Mouse (Mus musculus) liver, postnatal 0 days (tissue): ENCODE data around the gene Elmo3. TPM values are rescaled to one million over a fixed set of nuclear protein-coding genes. Genes with fewer than 3 reads are reported as not detected.

Experiments
- ATAC-seq: fragments of 200-750 bp; cut with Nextera tagmentation; 2 replicates; pipeline ENCODE4 v1.8.0; 2017; ENCODE audit warnings: mild to moderate bottlenecking, moderate library complexity
- DNase-seq: peaks from one replicate; pipeline ENCODE4 v3.0.0-alpha.2; 2016
- H3K27ac ChIP-seq: fragments of 300-500 bp; sonication (generic); 2 replicates; pipeline ENCODE4 v1.5.1; 2014; ENCODE audit warnings: antibody characterized with exemption, moderate library complexity, mild to moderate bottlenecking, low read depth
- H3K27me3 ChIP-seq: fragments of 300-500 bp; sonication (generic); 2 replicates; pipeline ENCODE4 v1.6.1; 2014; ENCODE audit warnings: low read length, control low read depth, mixed read lengths; ENCODE audit not compliant: insufficient read depth
- H3K36me3 ChIP-seq: fragments of 300-500 bp; sonication (generic); replicated peaks from 2 replicates; pipeline ENCODE4 v1.6.1; 2014; ENCODE audit warnings: mild to moderate bottlenecking, control low read depth, low read length, moderate library complexity, mixed read lengths; ENCODE audit not compliant: insufficient read depth
- H3K4me1 ChIP-seq: fragments of 300-500 bp; sonication (generic); 2 replicates; pipeline ENCODE4 v1.6.1; 2014; ENCODE audit warnings: antibody characterized with exemption, mild to moderate bottlenecking, control low read depth; ENCODE audit not compliant: insufficient read depth
- H3K4me2 ChIP-seq: fragments of 300-500 bp; sonication (generic); 2 replicates; pipeline ENCODE4 v1.6.1; 2014; ENCODE audit warnings: low read depth, mild to moderate bottlenecking, low read length, moderate library complexity, mixed read lengths
- H3K4me3 ChIP-seq: fragments of 300-500 bp; sonication (generic); 2 replicates; pipeline ENCODE4 v1.5.1; 2014; ENCODE audit warnings: low read depth, low read length
- H3K9ac ChIP-seq: fragments of 300-500 bp; sonication (generic); replicated peaks from 2 replicates; pipeline ENCODE4 v1.6.1; 2014; ENCODE audit warnings: mild to moderate bottlenecking, moderate library complexity
- H3K9me3 ChIP-seq: fragments of 300-500 bp; sonication (generic); 2 replicates; pipeline ENCODE4 v1.6.1; 2016; ENCODE audit warnings: mild to moderate bottlenecking, control low read depth, low read length, mixed read lengths
- CTCF ChIP-seq: sonication (generic); IDR thresholded peaks from 2 replicates; pipeline ENCODE4 v1.5.1; 2016; ENCODE audit warnings: antibody characterized with exemption, low read depth
- EP300 ChIP-seq: IDR thresholded peaks from 2 replicates; pipeline ENCODE4 v1.6.1; 2016; ENCODE audit warnings: antibody characterized with exemption, low read depth, mild to moderate bottlenecking
- WGBS: fragments of 180-500 bp; shearing (Covaris S2); extraction: QIAGEN DNeasy Blood & Tissue Kit; methylation state at CpG from one replicate; pipeline ENCODE4 v1.1.7; 2014; ENCODE audit not compliant: insufficient replicate concordance; 5-methylcytosine and 5-hydroxymethylcytosine counted together
- polyA plus RNA-seq: library from polyadenylated mRNA; unstranded; fragments of >200 nt; fragmentation: Nextera tagmentation; extraction: Ambion mirVana; gene quantifications from 2 replicates; pipeline ENCODE4 v1.2.1, GENCODE M21; 2015

The Elmo3 gene
- polyA plus RNA-seq, 1 experiment from 2014 or later = 7.8 TPM

DNA sequence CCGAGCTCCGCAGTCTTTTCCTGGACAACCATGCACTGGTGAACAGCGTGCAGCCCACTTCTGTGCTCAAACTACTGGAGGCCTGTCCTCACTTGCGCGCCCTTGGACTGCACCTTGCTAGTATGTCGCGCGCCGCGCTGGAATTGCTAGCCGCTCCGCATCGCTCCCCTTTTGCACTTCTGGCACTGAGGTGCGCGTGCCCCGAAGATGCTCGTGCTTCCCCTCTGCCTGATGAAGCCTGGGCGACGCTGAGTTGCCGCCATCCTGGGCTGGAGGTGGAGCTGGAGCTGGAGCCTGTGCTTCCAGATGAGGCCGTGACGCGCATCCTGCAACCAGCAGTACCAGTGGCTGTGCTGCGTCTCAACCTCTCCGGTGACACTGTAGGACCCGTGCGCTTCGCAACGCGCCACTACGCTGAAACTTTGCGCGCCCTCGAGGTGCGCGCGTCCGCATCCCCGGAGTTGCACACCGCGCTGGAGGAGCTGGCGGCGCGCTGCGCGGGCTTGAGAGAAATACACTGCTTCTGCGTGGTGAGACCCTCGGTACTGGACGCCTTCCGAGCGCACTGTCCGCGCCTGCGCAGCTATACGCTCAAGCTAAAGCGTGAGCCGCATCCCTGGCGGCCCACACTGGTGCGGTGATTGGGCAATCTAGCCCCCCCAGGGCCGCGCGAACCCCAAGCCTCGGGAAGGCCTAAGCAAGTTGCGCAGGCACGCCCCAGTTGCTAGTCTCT is 36.9 kb upstream of the Elmo3 start:
- Histone ChIP-seq H3K27me3 (peaks cover 67% of the 10 kb centered on the region), H3K4me1 (peaks cover 33% of the 10 kb centered on the region), H3K4me3 (peak overlapping the region; percentile 42), H3K36me3 (no peaks in the 10 kb centered on the region), H3K9me3 (no peaks in the 10 kb centered on the region), H3K9ac (peak overlapping the region; percentile 30; the same call in 1 of the 2 replicates), H3K4me2 (peak overlapping the region; percentile 76), H3K27ac (no peak overlapping the region)
- no peak for TF ChIP-seq CTCF
- no peak for TF ChIP-seq EP300
- DNase-seq (no peak), ATAC-seq (no peak)
- 7% methylated on average over 65 of the region's 65 CpGs for WGBS

DNA sequence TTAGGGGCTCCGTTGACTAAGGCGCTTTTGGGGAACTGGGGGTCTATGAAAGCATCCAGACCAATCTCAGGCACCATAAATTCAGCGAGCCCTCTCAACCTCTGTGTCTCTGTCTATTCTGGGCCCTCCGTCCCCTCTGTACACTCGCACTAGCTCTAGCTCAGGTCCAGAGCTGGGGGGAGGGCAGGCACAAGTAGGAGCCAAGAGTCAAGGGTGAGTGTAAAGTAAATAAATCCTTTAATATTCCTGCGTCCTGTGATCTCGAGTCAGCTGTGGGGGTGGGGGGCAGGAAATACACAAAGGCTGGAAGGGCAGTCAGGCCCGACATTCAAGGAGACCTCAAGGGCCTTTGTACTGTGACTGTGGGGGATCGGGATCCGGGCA is 36.3 kb upstream of the Elmo3 start:
- Histone ChIP-seq H3K27me3 (peaks cover 67% of the 10 kb centered on the region), H3K9ac (peak overlapping the region; percentile 30; the same call in 1 of the 2 replicates)

DNA sequence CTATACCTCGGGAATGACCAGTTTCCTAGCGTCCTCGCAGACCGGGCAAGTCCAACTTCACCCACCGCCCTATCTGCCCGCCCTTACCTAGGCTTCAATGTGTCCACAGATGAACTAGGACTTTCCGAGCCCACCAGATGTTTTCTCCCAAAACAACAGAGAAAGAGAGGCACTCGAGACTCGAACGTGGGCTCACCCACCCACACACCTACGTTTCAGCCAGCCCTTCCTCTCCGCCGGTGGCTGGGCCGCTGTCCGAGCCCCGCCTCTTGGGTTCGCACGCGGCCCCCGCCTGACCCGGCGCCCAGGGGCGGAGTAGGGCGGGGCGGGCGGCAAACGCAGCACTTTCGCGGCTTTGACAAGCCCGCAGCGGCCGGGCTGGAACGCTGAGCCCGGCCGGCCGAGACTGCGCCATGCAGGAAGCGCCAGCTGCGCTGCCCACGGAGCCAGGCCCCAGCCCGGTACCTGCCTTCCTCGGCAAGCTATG is 35.9 kb upstream of the Elmo3 start, which contains the start of gene Hsf4:
Gene Hsf4, plus strand, starts transcription at position 341 of the 487 bp plus-strand sequence.
- Histone ChIP-seq H3K4me2 (peak within 1 kb of the TSS; percentile 76), H3K9me3 (no peaks in the 10 kb centered on the region), H3K4me1 (peaks cover 26% of the 10 kb centered on the region), H3K27ac (no peak within 1 kb of the TSS), H3K27me3 (peaks cover 71% of the 10 kb centered on the region), H3K4me3 (peak within 1 kb of the TSS; percentile 42), H3K9ac (peak within 1 kb of the TSS; percentile 30; the same call in 1 of the 2 replicates), H3K36me3 (no peaks in the 10 kb centered on the region)
- peak; percentile 49 for DNase-seq
- WGBS = 1% methylated on average over 40 of the region's 42 CpGs
- peak; percentile 58 for ATAC-seq
- TF ChIP-seq CTCF (no peak), EP300 (no peak)

More for the DNA sequence above, 36.3 kb upstream of the Elmo3 start:
- DNase-seq (no peak), ATAC-seq (peak; percentile 28; the same call in 1 of the 2 replicates)
- no peaks in the 10 kb centered on the region for H3K9me3 ChIP-seq
- peak overlapping the region; percentile 42 for H3K4me3 ChIP-seq
- H3K4me2 ChIP-seq = peak overlapping the region; percentile 76
- no peaks in the 10 kb centered on the region for H3K36me3 ChIP-seq
- no peak for TF ChIP-seq EP300
- TF ChIP-seq CTCF = no peak
- WGBS = 16% methylated on average over 10 of the region's 10 CpGs
- peaks cover 28% of the 10 kb centered on the region for H3K4me1 ChIP-seq
- H3K27ac ChIP-seq = no peak overlapping the region

DNA sequence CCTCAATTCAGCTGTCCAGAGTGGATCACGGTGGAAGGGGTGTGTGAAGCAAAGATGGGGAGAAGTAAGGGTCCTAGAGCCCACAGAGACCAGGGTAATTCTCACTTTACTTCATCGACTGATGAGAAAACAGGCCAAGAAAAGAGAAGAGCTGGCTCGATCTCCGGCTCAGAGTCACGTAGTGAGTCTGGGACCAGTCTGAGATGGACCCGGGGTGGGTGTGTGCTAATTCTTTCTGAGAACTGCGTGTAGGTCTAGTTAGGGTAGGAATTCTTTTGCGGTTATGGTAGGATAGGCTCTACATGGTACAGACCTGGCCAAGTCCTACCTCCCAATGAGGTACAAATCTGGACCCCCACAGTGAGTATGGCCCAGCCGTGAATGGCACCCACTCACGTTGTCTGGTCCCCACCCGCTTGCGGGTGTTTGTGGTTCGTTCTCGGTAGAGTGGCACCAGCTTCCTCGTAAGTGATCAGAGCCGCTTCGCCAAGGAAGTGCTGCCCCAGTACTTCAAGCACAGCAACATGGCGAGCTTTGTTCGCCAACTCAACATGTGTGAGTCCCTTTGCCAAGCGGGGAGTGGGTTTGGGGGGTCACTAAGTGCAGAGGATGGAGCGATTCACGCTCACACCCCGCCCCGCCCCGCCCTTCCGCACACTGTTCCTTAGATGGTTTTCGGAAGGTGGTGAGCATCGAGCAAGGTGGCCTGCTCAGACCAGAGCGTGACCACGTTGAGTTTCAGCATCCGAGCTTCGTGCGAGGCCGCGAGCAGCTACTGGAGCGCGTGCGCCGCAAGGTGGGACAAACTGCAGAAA is 35.1 kb upstream of the Elmo3 start:
- TF ChIP-seq EP300 (no peak), CTCF (no peak)
- peaks cover 80% of the 10 kb centered on the region for H3K27me3 ChIP-seq
- no peak overlapping the region for H3K27ac ChIP-seq
- H3K4me3 ChIP-seq = peak overlapping the region; percentile 42
- H3K4me1 ChIP-seq = peaks cover 19% of the 10 kb centered on the region
- H3K9ac ChIP-seq = no peak overlapping the region
- ATAC-seq = no peak
- no peaks in the 10 kb centered on the region for H3K9me3 ChIP-seq
- no peaks in the 10 kb centered on the region for H3K36me3 ChIP-seq
- WGBS = 6% methylated on average over 39 of the region's 39 CpGs
- H3K4me2 ChIP-seq = peak overlapping the region; percentile 76; the same call in 1 of the 2 replicates
- DNase-seq = no peak

DNA sequence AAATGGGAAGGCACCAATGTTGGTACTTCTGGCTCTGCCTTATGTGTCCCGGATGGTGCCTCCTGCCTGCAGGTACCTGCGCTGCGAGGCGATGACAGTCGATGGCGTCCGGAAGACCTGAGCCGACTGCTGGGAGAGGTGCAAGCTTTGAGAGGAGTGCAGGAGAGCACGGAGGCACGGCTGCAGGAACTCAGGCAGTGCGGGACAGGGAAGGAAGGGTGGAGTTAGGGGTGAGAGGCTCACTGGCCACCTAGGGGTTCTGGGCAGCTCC is 34.5 kb upstream of the Elmo3 start:
- WGBS = 4% methylated on average over 11 of the region's 11 CpGs
- 0 out of 2 replicates have a peak, but pooled peaks have one; percentile 6 for TF ChIP-seq CTCF
- TF ChIP-seq EP300 = no peak
- no peak for ATAC-seq
- Histone ChIP-seq H3K9ac (no peak overlapping the region), H3K27me3 (peaks cover 85% of the 10 kb centered on the region), H3K4me1 (peaks cover 17% of the 10 kb centered on the region), H3K36me3 (no peaks in the 10 kb centered on the region), H3K4me2 (no peak overlapping the region), H3K27ac (no peak overlapping the region), H3K9me3 (no peaks in the 10 kb centered on the region), H3K4me3 (no peak overlapping the region)
- DNase-seq = no peak

DNA sequence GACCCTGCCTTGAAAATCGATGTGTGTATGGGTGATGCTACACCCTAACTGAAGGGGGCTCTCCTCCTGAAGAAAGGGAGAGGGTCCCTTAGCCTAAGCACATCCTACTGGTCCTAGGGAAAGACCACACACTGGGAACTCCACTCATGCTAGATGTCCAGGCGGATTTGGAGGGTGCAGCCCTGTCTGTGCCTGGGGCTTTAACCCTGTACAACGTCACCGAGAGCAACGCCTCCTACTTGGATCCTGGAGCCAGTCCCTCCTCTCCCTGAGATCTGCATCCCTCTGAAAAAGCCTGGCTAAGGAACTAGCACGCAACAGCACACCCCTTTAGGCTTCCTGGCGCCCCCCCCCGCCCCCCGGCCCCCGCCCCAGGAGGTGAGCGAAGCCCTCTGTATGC is 30.0 kb upstream of the Elmo3 start:
- 15% methylated on average over 11 of the region's 11 CpGs for WGBS

More for the DNA sequence above, 30.0 kb upstream of the Elmo3 start:
- Histone ChIP-seq H3K9me3 (no peaks in the 10 kb centered on the region), H3K36me3 (no peaks in the 10 kb centered on the region), H3K4me1 (peaks cover 16% of the 10 kb centered on the region), H3K4me3 (no peak overlapping the region), H3K27me3 (peaks cover 91% of the 10 kb centered on the region), H3K9ac (no peak overlapping the region), H3K4me2 (no peak overlapping the region), H3K27ac (no peak overlapping the region)
- no peak for ATAC-seq
- no peak for TF ChIP-seq EP300
- TF ChIP-seq CTCF = no peak
- DNase-seq = no peak
